Mouse (Mus musculus) testis, adult 2 months (tissue): Measurements from ENCODE around the gene Ces1g.

Experiments
- CTCF ChIP-seq: fragments of 200-500 bp; IDR thresholded peaks from 2 replicates; pipeline ENCODE4 v1.5.1; 2012; ENCODE audit warnings: low read depth, mild to moderate bottlenecking, inconsistent platforms, low read length, moderate library complexity; ENCODE audit not compliant: control insufficient read depth, insufficient read depth, insufficient replicate concordance
- POLR2A ChIP-seq: fragments of 200-500 bp; IDR thresholded peaks from 2 replicates; pipeline ENCODE4 v1.6.1; 2012; ENCODE audit warnings: low read depth, mild to moderate bottlenecking, inconsistent platforms, low read length, moderate library complexity; ENCODE audit not compliant: control insufficient read depth

DNA sequence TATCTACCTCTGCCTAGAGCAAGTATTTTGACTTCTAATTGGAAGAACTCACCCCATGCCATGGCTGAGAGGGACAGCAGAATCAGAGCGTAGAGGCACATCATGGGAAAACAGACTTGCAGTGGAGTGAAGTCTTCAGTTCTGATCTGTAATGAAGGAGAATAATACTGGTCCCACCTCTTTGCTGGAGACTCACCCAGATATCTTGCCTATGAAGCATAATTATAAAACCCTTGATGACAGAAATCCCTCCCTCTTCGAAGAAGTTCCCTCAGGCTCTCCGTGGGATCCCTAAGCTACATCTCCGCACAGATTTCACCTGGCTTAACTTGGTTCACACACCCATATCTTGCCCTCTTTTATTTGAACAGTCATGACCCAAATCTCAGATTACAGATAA lies 42.5 kb upstream of the Ces1g start, which contains the start of gene Ces1h:
- no peak for TF ChIP-seq CTCF
- TF ChIP-seq POLR2A = no peak
